Mouse (Mus musculus) layer of hippocampus, adult 8-10 months (tissue): ENCODE measurements around the gene Atp6v1b1. TPM values are rescaled to one million over a fixed set of nuclear protein-coding genes. Genes with fewer than 3 reads are reported as not detected.
"Not testable (repeated sequence)": the region's sequence is repeated elsewhere in the genome, so short reads cannot be mapped to it uniquely, and the experiment has no call there.

ENCODE experiments used
- DNase-seq, 2 experiments: peaks; one replicate each; pipeline ENCODE4 v3.0.0; 2022; ENCODE audit warnings: low spot score in 2 of 2
- total RNA-seq, 4 experiments: library from RNA; stranded (reverse); gene quantifications; 2 replicates each; pipeline ENCODE4 v1.2.4; 2022

Gene Atp6v1b1
- total RNA-seq, 4 experiments from 2014 or later = 0.22 to 0.82 (median 0.29) TPM; not detected in 1

GRCm38 (mm10) chr6:83774781-83775563 lies 32.2 kb downstream of the Atp6v1b1 start:
- no peak for DNase-seq

- peak; percentile 82 to 90 for DNase-seq
Measured at GRCm38 (mm10) chr6:83775638-83776293, 33.0 kb downstream of the Atp6v1b1 start, which contains the start of gene Tex261. TSS of gene Tex261 (minus strand) at chr6:83775813.

GRCm38 (mm10) chr6:83778306-83778705 lies 35.5 kb downstream of the Atp6v1b1 start:
- DNase-seq = no peak

GRCm38 (mm10) chr6:83779026-83779425 lies 36.2 kb downstream of the Atp6v1b1 start:
- DNase-seq = peak in 1 of 2 experiments; percentile 34

- DNase-seq = no peak
Measured at GRCm38 (mm10) chr6:83786426-83786825, 43.6 kb downstream of the Atp6v1b1 start.

GRCm38 (mm10) chr6:83788554-83788953 lies 45.8 kb downstream of the Atp6v1b1 start:
- DNase-seq = no peak

- not testable (repeated sequence) for DNase-seq
Measured at GRCm38 (mm10) chr6:83790533-83790932, 47.7 kb downstream of the Atp6v1b1 start.

- no peak for DNase-seq
Measured at GRCm38 (mm10) chr6:83791251-83791890, 48.6 kb downstream of the Atp6v1b1 start.

- DNase-seq = peak; percentile 92 to 93
Measured at GRCm38 (mm10) chr6:83794760-83795296, 52.0 kb downstream of the Atp6v1b1 start, which contains the start of gene Nagk. TSS of gene Nagk (plus strand) at chr6:83794982.

GRCm38 (mm10) chr6:83795492-83795900 lies 52.7 kb downstream of the Atp6v1b1 start:
- peak in 1 of 2 experiments; percentile 32 for DNase-seq

GRCm38 (mm10) chr6:83796686-83797085 lies 53.9 kb downstream of the Atp6v1b1 start:
- DNase-seq = no peak

- DNase-seq = peak in 1 of 2 experiments; percentile 55
Measured at GRCm38 (mm10) chr6:83802033-83802432, 59.2 kb downstream of the Atp6v1b1 start.

- no peak for DNase-seq
Measured at GRCm38 (mm10) chr6:83802846-83803245, 60.1 kb downstream of the Atp6v1b1 start.

Other genes with a start within 250 kb of the Atp6v1b1 start
- 10 to 100 TPM; 32.7 to 37.0 (median 35.8) TPM for gene Dguok, start 236.0 kb upstream of the Atp6v1b1 start, total RNA-seq
- not detected for gene Actg2, start 206.7 kb upstream of the Atp6v1b1 start, total RNA-seq
- gene Stambp, start 170.3 kb upstream of the Atp6v1b1 start, total RNA-seq = 10 to 100 TPM; 36.2 to 39.9 (median 37.7) TPM
- not detected for gene Clec4f, start 86.8 kb upstream of the Atp6v1b1 start, total RNA-seq
- gene Cd207, start 65.1 kb upstream of the Atp6v1b1 start, total RNA-seq = not detected
- gene Vax2, start 31.7 kb upstream of the Atp6v1b1 start, total RNA-seq = not detected
- gene Ankrd53, start 19.7 kb downstream of the Atp6v1b1 start, total RNA-seq = not detected
- gene Tex261, start 32.8 kb downstream of the Atp6v1b1 start, total RNA-seq = 10 to 100 TPM; 48.3 to 59.3 (median 53.5) TPM
- gene Nagk, start 52.0 kb downstream of the Atp6v1b1 start, total RNA-seq = 10 to 100 TPM; 45.1 to 56.5 (median 51.3) TPM
- 10 to 100 TPM; 43.0 to 66.4 (median 57.0) TPM for gene Paip2b, start 88.8 kb downstream of the Atp6v1b1 start, total RNA-seq
- 100 to 1,000 TPM; 115 to 150 (median 133) TPM for gene Zfp638, start 124.1 kb downstream of the Atp6v1b1 start, total RNA-seq